Mouse (Mus musculus) midbrain, embryonic 12.5 days (tissue): Measurements from ENCODE around the gene Chst12. TPM values are rescaled to one million over a fixed set of nuclear protein-coding genes. Genes with fewer than 3 reads are reported as not detected.

Experiments
- polyA plus RNA-seq: library from polyadenylated mRNA; unstranded; fragments of >200 nt; fragmentation: Nextera tagmentation; extraction: Ambion mirVana; gene quantifications from 2 replicates; pipeline ENCODE4 v1.2.1, GENCODE M21; 2016

Gene Chst12
- polyA plus RNA-seq, 1 experiment from 2014 or later: 12.5 TPM

Other genes with a start within 250 kb of the Chst12 start
- 47.8 and 48.7 TPM in 2 replicates for gene Mad1l1, start 184.0 kb upstream of the Chst12 start, polyA plus RNA-seq
- 38.3 and 40.6 TPM in 2 replicates for gene Nudt1, start 183.9 kb upstream of the Chst12 start, polyA plus RNA-seq
- 17.4 and 18.0 TPM in 2 replicates for gene Mrm2, start 173.7 kb upstream of the Chst12 start, polyA plus RNA-seq
- 20.6 and 21.4 TPM in 2 replicates for gene Snx8, start 116.3 kb upstream of the Chst12 start, polyA plus RNA-seq
- 158 and 161 TPM in 2 replicates for gene Eif3b, start 86.2 kb upstream of the Chst12 start, polyA plus RNA-seq
- gene Gm4869, start 59.9 kb upstream of the Chst12 start, polyA plus RNA-seq: not detected in 2 replicates
- gene Grifin, start 59.5 kb downstream of the Chst12 start, polyA plus RNA-seq: not detected in 2 replicates
- 28.5 and 33.9 TPM in 2 replicates for gene Lfng, start 101.8 kb downstream of the Chst12 start, polyA plus RNA-seq
- gene Ttyh3, start 143.5 kb downstream of the Chst12 start, polyA plus RNA-seq: 68.8 and 71.0 TPM in 2 replicates
- gene Iqce, start 196.8 kb downstream of the Chst12 start, polyA plus RNA-seq: 26.9 and 29.3 TPM in 2 replicates
- gene Brat1, start 199.5 kb downstream of the Chst12 start, polyA plus RNA-seq: 22.2 TPM in 2 replicates
- 1.1 and 1.3 TPM in 2 replicates for gene Amz1, start 218.6 kb downstream of the Chst12 start, polyA plus RNA-seq